Mouse (Mus musculus): ENCODE measurements around the gene Adgrl2. TPM values are rescaled to one million over a fixed set of nuclear protein-coding genes. Genes with fewer than 3 reads are reported as not detected.

Gene Adgrl2
- polyA plus RNA-seq, 1 experiment from 2014 or later: 128 TPM

DNA sequence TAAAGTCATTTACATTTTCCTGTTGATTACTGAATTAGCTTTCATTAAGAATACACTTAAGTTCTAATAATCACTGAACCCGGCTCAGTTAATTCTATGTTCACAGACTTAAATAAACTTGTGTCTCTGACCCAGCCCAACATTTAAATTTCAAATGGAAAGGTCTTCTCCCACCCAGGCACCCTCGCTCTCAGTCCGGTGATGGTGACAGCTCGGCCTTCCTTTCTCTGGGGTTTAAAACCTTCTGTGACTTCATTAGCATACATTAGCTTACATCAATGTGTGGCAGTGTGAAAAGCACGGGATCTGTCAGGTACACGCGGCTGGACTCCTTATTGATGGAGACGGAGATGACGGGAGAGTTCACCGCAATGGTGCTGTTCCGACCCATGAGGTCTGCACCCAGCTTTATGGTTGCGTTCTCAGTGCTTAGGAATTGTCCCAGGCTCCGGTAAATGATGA lies 151.5 kb downstream of the Adgrl2 start:
- no peaks in the 10 kb centered on the region for H3K27me3 ChIP-seq
- no peak overlapping the region for H3K27ac ChIP-seq
- no peak for ATAC-seq (ENCODE audit: insufficient number of reproducible peaks, insufficient read depth, low FRiP score, low TSS enrichment, low read depth)
- no peak overlapping the region for H3K9ac ChIP-seq
- WGBS: 87% methylated on average over 13 of the region's 13 CpGs
- H3K4me3 ChIP-seq: no peak overlapping the region
- no peak overlapping the region for H3K4me2 ChIP-seq
- H3K4me1 ChIP-seq: no peaks in the 10 kb centered on the region
- H3K9me3 ChIP-seq: no peaks in the 10 kb centered on the region
- peaks cover 64% of the 10 kb centered on the region for H3K36me3 ChIP-seq

DNA sequence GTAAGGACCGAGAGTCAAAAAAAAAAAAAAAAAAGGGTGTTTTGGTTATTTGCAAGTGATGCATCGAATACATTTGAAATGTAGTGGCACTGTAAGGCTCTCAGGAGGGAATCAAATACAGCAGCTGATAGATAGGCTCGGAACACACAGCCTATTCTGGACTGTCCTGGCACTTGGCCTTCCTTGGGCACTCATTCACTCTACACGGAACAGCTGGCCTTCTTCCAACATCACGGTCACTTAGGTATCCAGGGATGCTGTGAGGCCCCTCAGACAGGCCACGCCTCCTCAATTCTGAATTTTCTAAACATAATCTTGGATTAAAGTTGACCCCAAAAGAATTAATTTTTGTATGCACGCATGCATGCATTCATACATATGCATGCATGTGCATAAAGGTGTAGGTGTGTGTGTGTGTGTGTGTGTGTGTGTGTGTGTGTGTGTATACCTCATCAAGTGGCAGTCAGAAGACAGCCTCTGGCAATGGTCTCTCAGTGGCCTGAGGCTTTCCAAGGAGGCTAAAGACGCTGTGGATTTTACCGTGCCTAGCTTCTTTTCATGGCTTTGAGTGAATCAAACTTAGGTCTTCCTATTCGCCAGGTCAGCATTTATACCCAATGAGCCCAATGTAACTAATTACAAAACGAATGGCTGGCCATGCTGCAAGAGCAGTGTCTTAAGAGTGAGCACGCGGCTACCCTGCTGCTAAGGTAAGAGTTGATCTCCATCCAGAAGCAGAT lies 152.1 kb downstream of the Adgrl2 start:
- ATAC-seq (ENCODE audit: insufficient number of reproducible peaks, insufficient read depth, low FRiP score, low TSS enrichment, low read depth): no peak
- H3K27ac ChIP-seq: no peak overlapping the region
- H3K9me3 ChIP-seq: no peaks in the 10 kb centered on the region
- no peaks in the 10 kb centered on the region for H3K27me3 ChIP-seq
- H3K36me3 ChIP-seq: peaks cover 64% of the 10 kb centered on the region
- WGBS: 84% methylated on average over 13 of the region's 13 CpGs
- no peak overlapping the region for H3K4me3 ChIP-seq
- H3K9ac ChIP-seq: no peak overlapping the region
- H3K4me1 ChIP-seq: no peaks in the 10 kb centered on the region
- H3K4me2 ChIP-seq: no peak overlapping the region

DNA sequence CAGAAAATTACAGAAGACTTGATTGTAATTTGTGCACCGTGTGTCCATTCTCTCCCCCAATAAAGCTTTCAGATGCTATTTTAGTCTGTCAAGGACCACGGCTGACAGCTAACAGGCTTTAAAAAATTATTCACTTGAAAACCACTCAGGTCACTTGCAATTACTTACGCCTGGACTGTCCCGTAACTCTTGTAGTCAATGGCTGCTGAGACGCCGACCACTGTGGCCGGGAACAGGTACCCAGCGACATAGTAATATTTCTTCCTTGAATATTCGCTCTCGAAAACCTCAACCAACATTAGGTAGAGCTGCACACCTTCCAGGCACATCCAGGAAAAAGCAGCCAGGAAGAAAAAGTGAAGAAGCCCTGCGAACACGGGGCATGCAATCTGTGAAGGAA lies 155.2 kb downstream of the Adgrl2 start:
- WGBS: 91% methylated on average over 12 of the region's 12 CpGs
- ATAC-seq (ENCODE audit: insufficient number of reproducible peaks, insufficient read depth, low FRiP score, low TSS enrichment, low read depth): no peak
- peaks cover 78% of the 10 kb centered on the region for H3K36me3 ChIP-seq

DNA sequence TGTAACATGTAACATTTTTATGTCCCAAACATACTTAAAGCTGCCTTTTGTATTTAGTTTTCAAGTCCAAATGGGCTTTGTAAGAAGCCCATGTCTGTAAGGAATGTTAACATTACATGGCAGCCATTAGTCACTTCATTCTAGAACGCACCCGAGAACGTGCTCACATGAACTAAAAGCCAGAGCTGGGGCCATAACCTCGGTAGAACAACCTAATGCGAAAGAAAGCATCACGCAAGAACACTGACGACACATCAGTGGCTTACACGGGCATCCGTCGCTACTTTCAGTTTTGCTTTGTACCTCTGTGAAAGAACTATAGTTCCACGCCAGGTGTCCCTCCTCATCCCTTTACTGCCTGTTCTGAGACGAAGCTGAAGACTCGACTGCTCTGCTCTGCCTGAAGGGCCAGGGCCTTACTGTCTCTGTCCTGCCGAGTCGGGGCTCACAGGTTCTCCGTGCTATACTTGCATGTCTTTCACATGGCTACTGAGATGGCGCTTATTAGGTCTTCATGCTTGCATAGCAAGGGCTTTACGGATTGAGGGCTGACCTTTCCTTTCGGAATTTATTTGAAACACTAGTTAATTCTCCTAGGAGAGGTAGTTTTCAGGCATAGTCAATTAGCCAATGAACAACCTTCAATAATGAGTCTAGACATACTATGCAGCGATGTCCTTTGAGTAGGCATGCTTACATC lies 157.1 kb downstream of the Adgrl2 start:
- H3K9me3 ChIP-seq: no peaks in the 10 kb centered on the region
- no peak overlapping the region for H3K4me3 ChIP-seq
- 93% methylated on average over 20 of the region's 20 CpGs for WGBS
- H3K27ac ChIP-seq: no peak overlapping the region
- H3K4me2 ChIP-seq: no peak overlapping the region
- H3K9ac ChIP-seq: no peak overlapping the region
- H3K27me3 ChIP-seq: no peaks in the 10 kb centered on the region
- no peaks in the 10 kb centered on the region for H3K4me1 ChIP-seq
- ATAC-seq (ENCODE audit: insufficient number of reproducible peaks, insufficient read depth, low FRiP score, low TSS enrichment, low read depth): no peak
- H3K36me3 ChIP-seq: peaks cover 83% of the 10 kb centered on the region

More for the DNA sequence above, 155.2 kb downstream of the Adgrl2 start:
- Histone ChIP-seq H3K9ac (no peak overlapping the region), H3K9me3 (no peaks in the 10 kb centered on the region), H3K27ac (no peak overlapping the region), H3K4me2 (no peak overlapping the region), H3K27me3 (no peaks in the 10 kb centered on the region), H3K4me3 (no peak overlapping the region), H3K4me1 (no peaks in the 10 kb centered on the region)

DNA sequence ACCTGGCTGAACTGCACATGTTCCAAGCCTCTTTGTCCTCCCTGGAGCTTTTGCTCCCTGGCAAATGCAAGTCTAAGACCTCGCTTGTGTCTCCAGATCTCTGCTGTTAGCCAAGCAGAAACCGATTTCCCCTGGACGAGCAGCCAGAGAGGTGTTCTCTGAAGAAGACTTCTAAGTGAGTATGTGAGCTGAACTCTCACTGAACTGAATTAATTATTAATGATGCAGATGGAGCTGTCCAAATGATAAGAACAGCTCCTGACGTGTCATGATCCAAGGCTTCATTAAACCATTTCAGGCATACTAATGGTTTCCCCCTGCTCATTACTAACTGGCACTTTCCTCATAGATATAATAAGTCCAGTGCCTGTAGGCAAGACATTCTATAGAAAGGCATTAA lies 158.4 kb downstream of the Adgrl2 start:
- no peak for ATAC-seq (ENCODE audit: insufficient number of reproducible peaks, insufficient read depth, low FRiP score, low TSS enrichment, low read depth)
- Histone ChIP-seq H3K27ac (no peak overlapping the region), H3K4me2 (no peak overlapping the region), H3K4me3 (no peak overlapping the region), H3K27me3 (no peaks in the 10 kb centered on the region), H3K9me3 (no peaks in the 10 kb centered on the region), H3K4me1 (no peaks in the 10 kb centered on the region), H3K9ac (no peak overlapping the region), H3K36me3 (peaks cover 71% of the 10 kb centered on the region)
- WGBS: 82% methylated on average over 4 of the region's 4 CpGs

DNA sequence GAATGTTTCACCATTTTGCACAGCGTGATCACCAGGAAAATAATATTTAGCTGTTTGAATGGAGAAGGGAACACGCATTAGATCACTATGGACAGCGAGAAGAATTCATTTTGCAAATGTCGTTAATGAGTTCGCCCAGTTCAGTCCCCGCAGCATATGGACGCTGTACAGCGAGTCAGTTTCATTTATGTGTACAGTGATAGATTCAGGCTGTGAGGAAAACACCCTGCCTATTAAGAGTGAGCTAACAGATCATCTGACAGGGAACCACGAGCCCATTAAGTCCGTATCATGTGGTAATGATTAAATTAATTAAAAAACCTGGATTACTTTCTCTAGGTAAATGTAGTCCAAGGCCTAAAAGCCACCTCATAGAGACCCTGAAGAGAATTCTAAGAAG lies 161.8 kb downstream of the Adgrl2 start:
- H3K4me1 ChIP-seq: no peaks in the 10 kb centered on the region
- 82% methylated on average over 10 of the region's 10 CpGs for WGBS
- no peak overlapping the region for H3K4me2 ChIP-seq
- no peak overlapping the region for H3K27ac ChIP-seq
- peaks cover 73% of the 10 kb centered on the region for H3K36me3 ChIP-seq
- no peaks in the 10 kb centered on the region for H3K27me3 ChIP-seq
- H3K4me3 ChIP-seq: no peak overlapping the region
- H3K9me3 ChIP-seq: no peaks in the 10 kb centered on the region
- no peak for ATAC-seq (ENCODE audit: insufficient number of reproducible peaks, insufficient read depth, low FRiP score, low TSS enrichment, low read depth)
- H3K9ac ChIP-seq: no peak overlapping the region

DNA sequence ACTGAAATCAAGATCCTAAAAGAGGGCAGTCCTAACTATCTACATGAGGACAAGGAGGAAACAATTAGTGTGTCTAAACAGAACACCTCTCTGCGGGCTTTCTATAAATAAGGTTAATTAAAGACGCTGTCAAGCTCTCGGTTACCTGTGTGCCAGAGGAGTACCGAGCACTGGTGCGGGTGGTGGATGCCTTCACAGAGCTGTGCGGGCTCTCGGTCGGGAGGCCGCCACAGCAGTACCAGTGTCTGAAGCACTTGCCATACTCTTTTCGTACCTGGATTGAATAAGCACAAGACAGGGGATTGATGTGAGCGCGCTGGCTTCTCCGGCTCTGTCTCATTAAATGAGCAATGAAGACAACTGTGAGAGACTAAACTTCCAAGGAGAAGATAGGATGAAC lies 166.8 kb downstream of the Adgrl2 start:
- Histone ChIP-seq H3K27me3 (no peaks in the 10 kb centered on the region), H3K27ac (no peak overlapping the region), H3K9me3 (no peaks in the 10 kb centered on the region), H3K4me1 (no peaks in the 10 kb centered on the region), H3K9ac (no peak overlapping the region), H3K36me3 (peaks cover 85% of the 10 kb centered on the region), H3K4me3 (no peak overlapping the region), H3K4me2 (no peak overlapping the region)
- ATAC-seq (ENCODE audit: insufficient number of reproducible peaks, insufficient read depth, low FRiP score, low TSS enrichment, low read depth): no peak
- WGBS: 93% methylated on average over 13 of the region's 13 CpGs

DNA sequence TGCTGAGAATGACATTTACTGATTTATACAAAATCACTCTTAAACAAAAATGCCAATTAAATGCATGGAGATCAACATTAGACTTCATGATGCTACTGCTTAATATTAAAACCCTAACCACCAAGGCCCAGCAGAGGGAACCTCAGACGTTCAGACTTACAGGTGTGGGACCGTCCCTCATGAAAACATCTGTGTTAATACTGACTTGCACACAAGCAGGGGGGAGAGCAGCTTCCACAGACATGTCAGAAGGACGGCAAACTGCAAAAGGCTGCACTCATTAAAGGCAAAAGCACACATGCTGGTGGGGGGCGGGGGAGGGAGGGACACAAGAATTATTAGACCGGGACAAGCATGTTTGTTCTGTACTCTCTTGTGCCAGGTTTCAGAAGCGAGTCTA lies 168.7 kb downstream of the Adgrl2 start:
- H3K27me3 ChIP-seq: no peaks in the 10 kb centered on the region
- H3K27ac ChIP-seq: no peak overlapping the region
- no peak overlapping the region for H3K4me3 ChIP-seq
- H3K9me3 ChIP-seq: no peaks in the 10 kb centered on the region
- no peak overlapping the region for H3K9ac ChIP-seq
- no peaks in the 10 kb centered on the region for H3K4me1 ChIP-seq
- H3K4me2 ChIP-seq: no peak overlapping the region
- WGBS: 75% methylated on average over 6 of the region's 6 CpGs
- ATAC-seq (ENCODE audit: insufficient number of reproducible peaks, insufficient read depth, low FRiP score, low TSS enrichment, low read depth): no peak
- peaks cover 99% of the 10 kb centered on the region for H3K36me3 ChIP-seq

DNA sequence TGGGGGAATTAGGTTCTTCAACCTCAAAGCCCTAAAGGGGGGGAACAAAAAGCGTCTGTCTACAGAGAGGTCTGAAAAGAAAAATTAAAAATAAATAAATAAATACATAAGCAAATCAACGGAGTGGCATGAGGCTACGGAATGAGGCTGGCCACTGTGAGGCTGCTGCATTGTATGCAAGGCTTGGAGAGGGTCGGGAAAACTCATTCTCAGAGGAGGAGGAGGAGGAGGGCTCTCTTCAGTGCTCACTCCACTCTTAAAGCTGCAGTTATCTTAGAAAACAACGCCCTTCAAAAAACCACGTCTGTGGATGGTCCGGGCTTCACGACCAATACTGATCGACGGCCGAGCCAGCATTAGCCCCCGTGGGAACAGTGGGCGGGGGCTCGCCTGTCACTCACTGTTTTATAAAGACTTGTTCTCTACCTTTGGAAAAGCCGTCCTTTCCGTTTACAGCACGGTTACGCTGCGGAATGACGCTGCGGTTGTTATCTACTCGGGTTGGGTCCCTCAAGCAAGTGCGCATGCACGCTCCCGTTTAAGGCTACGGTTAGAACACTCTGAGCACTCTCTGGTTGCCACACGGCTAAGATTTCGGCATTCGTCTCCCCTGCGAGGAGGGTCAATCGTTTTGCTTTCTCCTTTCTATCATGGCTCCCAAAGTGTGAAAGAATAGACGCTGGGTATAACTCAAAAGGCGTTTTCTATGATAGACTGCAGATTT lies 170.9 kb downstream of the Adgrl2 start:
- ATAC-seq (ENCODE audit: insufficient number of reproducible peaks, insufficient read depth, low FRiP score, low TSS enrichment, low read depth): no peak
- no peaks in the 10 kb centered on the region for H3K4me1 ChIP-seq
- no peak overlapping the region for H3K27ac ChIP-seq
- H3K27me3 ChIP-seq: no peaks in the 10 kb centered on the region
- no peaks in the 10 kb centered on the region for H3K9me3 ChIP-seq
- H3K4me3 ChIP-seq: no peak overlapping the region
- H3K9ac ChIP-seq: no peak overlapping the region
- WGBS: 90% methylated on average over 33 of the region's 33 CpGs
- peaks cover 92% of the 10 kb centered on the region for H3K36me3 ChIP-seq
- H3K4me2 ChIP-seq: no peak overlapping the region

DNA sequence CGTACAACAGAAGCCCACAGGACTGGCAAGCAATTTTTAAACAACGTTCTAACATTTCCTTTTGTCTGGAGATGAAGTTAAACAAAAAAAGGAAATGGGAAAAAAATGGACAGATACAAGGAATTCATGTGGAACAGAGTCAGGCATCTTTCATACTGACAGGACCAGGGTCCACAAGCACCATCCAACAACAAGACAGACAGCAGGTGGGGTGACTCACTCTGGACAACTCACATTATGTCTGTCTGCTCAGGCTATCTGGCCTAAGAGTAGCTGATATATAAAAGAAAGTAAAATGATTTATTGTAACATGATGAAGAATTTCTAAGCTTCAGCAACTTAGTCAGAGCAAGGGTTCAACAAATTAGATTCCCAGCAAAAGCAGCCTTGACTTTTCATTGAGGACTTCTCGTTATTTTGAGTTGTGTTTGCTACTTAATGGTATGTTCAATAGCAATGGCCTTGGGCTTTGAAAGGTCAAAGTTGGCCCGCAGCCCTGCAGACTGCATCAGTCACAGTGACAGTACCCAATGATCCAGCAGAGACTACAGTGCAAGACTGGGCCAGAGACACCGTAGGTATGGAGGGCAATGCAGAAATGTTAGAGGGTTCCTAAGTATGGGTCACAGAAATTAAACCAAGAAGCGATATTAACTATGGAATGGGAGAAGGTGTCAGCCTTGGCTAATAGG lies 171.8 kb downstream of the Adgrl2 start:
- no peak overlapping the region for H3K4me2 ChIP-seq
- H3K27me3 ChIP-seq: no peaks in the 10 kb centered on the region
- WGBS: 89% methylated on average over 6 of the region's 6 CpGs
- H3K9me3 ChIP-seq: no peaks in the 10 kb centered on the region
- H3K4me3 ChIP-seq: no peak overlapping the region
- no peak overlapping the region for H3K9ac ChIP-seq
- H3K36me3 ChIP-seq: peaks cover 82% of the 10 kb centered on the region
- no peak for ATAC-seq (ENCODE audit: insufficient number of reproducible peaks, insufficient read depth, low FRiP score, low TSS enrichment, low read depth)
- H3K27ac ChIP-seq: no peak overlapping the region
- 0 out of 2 replicates have a peak, but pooled peaks cover 7% of the 10 kb centered on the region for H3K4me1 ChIP-seq

DNA sequence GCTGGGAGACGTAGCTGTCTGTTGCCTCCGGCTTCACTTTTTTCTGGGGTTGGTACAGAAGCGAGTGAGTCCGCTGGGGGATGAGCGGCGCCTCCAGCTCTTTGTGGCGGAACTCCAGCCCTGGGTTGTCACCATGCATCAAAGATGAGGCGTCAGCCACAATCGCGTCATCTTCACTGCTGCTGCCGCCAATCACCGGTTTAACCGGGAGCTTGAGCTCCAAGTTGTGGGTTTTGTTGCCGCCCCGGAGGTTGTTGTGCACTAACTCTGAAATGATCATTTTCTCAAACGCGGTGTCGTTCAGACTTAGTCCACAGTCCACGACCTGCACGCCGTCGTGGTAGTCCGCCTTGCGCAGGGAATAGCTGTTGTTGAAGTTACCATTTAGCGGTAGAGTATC lies 172.9 kb downstream of the Adgrl2 start:
- H3K9me3 ChIP-seq: no peaks in the 10 kb centered on the region
- WGBS: 97% methylated on average over 25 of the region's 25 CpGs
- H3K36me3 ChIP-seq: peaks cover 72% of the 10 kb centered on the region
- H3K4me1 ChIP-seq: 0 out of 2 replicates have a peak, but pooled peaks cover 7% of the 10 kb centered on the region
- no peak overlapping the region for H3K4me2 ChIP-seq
- H3K27ac ChIP-seq: no peak overlapping the region
- no peak for ATAC-seq (ENCODE audit: insufficient number of reproducible peaks, insufficient read depth, low FRiP score, low TSS enrichment, low read depth)
- no peak overlapping the region for H3K4me3 ChIP-seq
- no peaks in the 10 kb centered on the region for H3K27me3 ChIP-seq
- H3K9ac ChIP-seq: no peak overlapping the region
